Mouse (Mus musculus) myocyte (in vitro differentiated cells): ENCODE measurements around the gene Mcl1.

Experiments
- E2F4 ChIP-seq: IDR thresholded peaks from one replicate; pipeline ENCODE4 v1.6.1; 2011; ENCODE audit warnings: mild to moderate bottlenecking, control low read depth, moderate library complexity; ENCODE audit not compliant: insufficient read depth
- MAX ChIP-seq: IDR thresholded peaks from one replicate; pipeline ENCODE4 v1.6.1; 2011; ENCODE audit warnings: low read depth, mild to moderate bottlenecking, control low read depth
- MYOG ChIP-seq, 3 experiments: IDR thresholded peaks; one replicate each; pipeline ENCODE4 v1.6.1; 2011; ENCODE audit warnings: control low read depth in 2 of 3, low read depth in 2 of 3, mild to moderate bottlenecking in 2 of 3; ENCODE audit not compliant: insufficient read length in 2 of 3, control insufficient read depth in 1 of 3, insufficient read depth in 1 of 3
- POLR2A ChIP-seq: IDR thresholded peaks from one replicate; pipeline ENCODE4 v1.6.1; 2011; ENCODE audit warnings: low read depth, mild to moderate bottlenecking, control low read depth, moderate library complexity; ENCODE audit not compliant: insufficient read length
- TCF12 ChIP-seq: IDR thresholded peaks from one replicate; pipeline ENCODE4 v1.6.1; 2011; ENCODE audit warnings: mild to moderate bottlenecking, control low read depth; ENCODE audit not compliant: poor library complexity, insufficient read depth, severe bottlenecking
- USF1 ChIP-seq: IDR thresholded peaks from one replicate; pipeline ENCODE4 v1.6.1; 2011; ENCODE audit warnings: low read depth, mild to moderate bottlenecking, control low read depth, moderate library complexity

GRCm38 (mm10) chr3:95685701-95686100 lies 27.1 kb downstream of the Mcl1 start:
- TF ChIP-seq MAX (no peak), POLR2A (no peak), MYOG (IDR thresholded peaks at IDR 0.05; ENCODE audit: control insufficient read depth in 1 of 3, insufficient read depth in 1 of 3, insufficient read length in 2 of 3, low read depth in 2 of 3) (no peak), E2F4 (no peak), USF1 (no peak), TCF12 (no peak)
